Mouse (Mus musculus) kidney, embryonic 15.5 days (tissue): ENCODE results near the gene Cnr2. TPM values are rescaled to one million over a fixed set of nuclear protein-coding genes. Genes with fewer than 3 reads are reported as not detected.

Experiments used
- ATAC-seq: fragments of 200-750 bp; cut with Nextera tagmentation; replicated peaks from 2 replicates; pipeline ENCODE4 v1.8.0; 2017; ENCODE audit warnings: moderate TSS enrichment; ENCODE audit not compliant: low FRiP score
- H3K27ac ChIP-seq: fragments of 300-500 bp; sonication (generic); 2 replicates; pipeline ENCODE4 v1.5.1; 2015; ENCODE audit warnings: mild to moderate bottlenecking, inconsistent platforms
- H3K27me3 ChIP-seq: fragments of 300-500 bp; sonication (generic); 2 replicates; pipeline ENCODE4 v1.6.1; 2015; ENCODE audit warnings: inconsistent platforms
- H3K36me3 ChIP-seq: fragments of 300-500 bp; sonication (generic); 2 replicates; pipeline ENCODE4 v1.6.1; 2015; ENCODE audit warnings: inconsistent platforms
- H3K4me1 ChIP-seq: fragments of 300-500 bp; sonication (generic); 2 replicates; pipeline ENCODE4 v1.6.1; 2015; ENCODE audit warnings: inconsistent platforms
- H3K4me2 ChIP-seq: fragments of 300-500 bp; sonication (generic); 2 replicates; pipeline ENCODE4 v1.6.1; 2015; ENCODE audit warnings: moderate library complexity, mild to moderate bottlenecking, inconsistent platforms
- H3K4me3 ChIP-seq: fragments of 300-500 bp; sonication (generic); replicated peaks from 2 replicates; pipeline ENCODE4 v1.5.1; 2015; ENCODE audit warnings: mild to moderate bottlenecking, inconsistent platforms
- H3K9ac ChIP-seq: fragments of 300-500 bp; sonication (generic); 2 replicates; pipeline ENCODE4 v1.6.1; 2015; ENCODE audit warnings: mild to moderate bottlenecking, inconsistent platforms
- H3K9me3 ChIP-seq: fragments of 300-500 bp; sonication (generic); replicated peaks from 2 replicates; pipeline ENCODE4 v1.6.1; 2016; ENCODE audit warnings: inconsistent platforms
- WGBS: fragments of 180-500 bp; shearing (Covaris S2); methylation state at CpG from one replicate; pipeline ENCODE4 v1.1.7; 2015; ENCODE audit warnings: mixed read lengths; 5-methylcytosine and 5-hydroxymethylcytosine counted together
- polyA plus RNA-seq: library from polyadenylated mRNA; unstranded; fragments of >200 nt; fragmentation: Nextera tagmentation; extraction: Ambion mirVana; gene quantifications from 2 replicates; pipeline ENCODE4 v1.2.1, GENCODE M21; 2015

Cnr2 gene
- polyA plus RNA-seq, 1 experiment from 2014 or later: 0.64 TPM

GRCm38 (mm10) chr4:135913433-135913832 is 18.2 kb downstream of the Cnr2 start:
- Histone ChIP-seq H3K27me3 (no peaks in the 10 kb centered on the region), H3K36me3 (no peaks in the 10 kb centered on the region), H3K9me3 (no peaks in the 10 kb centered on the region), H3K4me3 (no peak overlapping the region), H3K4me1 (no peaks in the 10 kb centered on the region), H3K9ac (no peak overlapping the region), H3K4me2 (no peak overlapping the region), H3K27ac (no peak overlapping the region)
- ATAC-seq: no peak
- 70% methylated on average over 4 of the region's 4 CpGs for WGBS

GRCm38 (mm10) chr4:135918635-135919279 is 23.6 kb downstream of the Cnr2 start:
- H3K9ac ChIP-seq: no peak overlapping the region
- H3K27ac ChIP-seq: no peak overlapping the region
- no peaks in the 10 kb centered on the region for H3K27me3 ChIP-seq
- peaks cover 9% of the 10 kb centered on the region for H3K36me3 ChIP-seq
- H3K9me3 ChIP-seq: no peaks in the 10 kb centered on the region
- peaks cover 10% of the 10 kb centered on the region for H3K4me1 ChIP-seq
- no peak overlapping the region for H3K4me3 ChIP-seq
- no peak overlapping the region for H3K4me2 ChIP-seq
- ATAC-seq: no peak
- 67% methylated on average over 13 of the region's 13 CpGs for WGBS

GRCm38 (mm10) chr4:135919280-135919639 is 24.1 kb downstream of the Cnr2 start:
- Histone ChIP-seq H3K9ac (no peak overlapping the region), H3K27ac (no peak overlapping the region), H3K36me3 (peaks cover 13% of the 10 kb centered on the region), H3K4me3 (no peak overlapping the region), H3K9me3 (no peaks in the 10 kb centered on the region), H3K4me2 (no peak overlapping the region), H3K27me3 (no peaks in the 10 kb centered on the region), H3K4me1 (peaks cover 10% of the 10 kb centered on the region)
- no peak for ATAC-seq
- 88% methylated on average over 3 of the region's 3 CpGs for WGBS

GRCm38 (mm10) chr4:135920304-135921241 is 25.4 kb downstream of the Cnr2 start, which contains the start of gene Fuca1:
Gene Fuca1 (plus strand): TSS chr4:135920735.
- Histone ChIP-seq H3K4me2 (peak within 1 kb of the TSS; percentile 92), H3K4me3 (peak within 1 kb of the TSS; percentile 83), H3K36me3 (peaks cover 20% of the 10 kb centered on the region), H3K9ac (peak within 1 kb of the TSS; percentile 76), H3K27me3 (no peaks in the 10 kb centered on the region), H3K27ac (peak within 1 kb of the TSS; percentile 89), H3K9me3 (no peaks in the 10 kb centered on the region), H3K4me1 (peaks cover 10% of the 10 kb centered on the region)
- peak; percentile 97 for ATAC-seq
- WGBS: 2% methylated on average over 60 of the region's 60 CpGs

GRCm38 (mm10) chr4:135921257-135922120 is 26.3 kb downstream of the Cnr2 start:
- no peaks in the 10 kb centered on the region for H3K9me3 ChIP-seq
- H3K27me3 ChIP-seq: no peaks in the 10 kb centered on the region
- no peak for ATAC-seq
- H3K4me1 ChIP-seq: peaks cover 10% of the 10 kb centered on the region
- peak overlapping the region; percentile 83 for H3K4me3 ChIP-seq
- peak overlapping the region; percentile 76 for H3K9ac ChIP-seq
- peaks cover 29% of the 10 kb centered on the region for H3K36me3 ChIP-seq
- 4% methylated on average over 26 of the region's 26 CpGs for WGBS
- H3K27ac ChIP-seq: peak overlapping the region; percentile 89
- H3K4me2 ChIP-seq: peak overlapping the region; percentile 92

GRCm38 (mm10) chr4:135922190-135922589 is 27.0 kb downstream of the Cnr2 start:
- no peaks in the 10 kb centered on the region for H3K9me3 ChIP-seq
- H3K4me1 ChIP-seq: peaks cover 10% of the 10 kb centered on the region
- 52% methylated on average over 1 of the region's 1 CpGs for WGBS
- H3K9ac ChIP-seq: peak overlapping the region; percentile 76; the same call in 1 of the 2 replicates
- H3K27me3 ChIP-seq: no peaks in the 10 kb centered on the region
- H3K27ac ChIP-seq: 0 out of 2 replicates have a peak overlapping the region, but pooled peaks have one; percentile 89
- peak overlapping the region; percentile 83; the same call in 1 of the 2 replicates for H3K4me3 ChIP-seq
- no peak for ATAC-seq
- H3K4me2 ChIP-seq: peak overlapping the region; percentile 92
- peaks cover 31% of the 10 kb centered on the region for H3K36me3 ChIP-seq

GRCm38 (mm10) chr4:135924418-135924817 is 29.2 kb downstream of the Cnr2 start:
- ATAC-seq: no peak
- 90% methylated on average over 2 of the region's 2 CpGs for WGBS
- Histone ChIP-seq H3K4me3 (no peak overlapping the region), H3K36me3 (peaks cover 37% of the 10 kb centered on the region), H3K4me1 (peaks cover 10% of the 10 kb centered on the region), H3K9me3 (no peaks in the 10 kb centered on the region), H3K9ac (no peak overlapping the region), H3K27me3 (no peaks in the 10 kb centered on the region), H3K27ac (no peak overlapping the region), H3K4me2 (no peak overlapping the region)

- ATAC-seq: no peak
- H3K4me2 ChIP-seq: no peak overlapping the region
- no peak overlapping the region for H3K4me3 ChIP-seq
- no peaks in the 10 kb centered on the region for H3K9me3 ChIP-seq
- H3K27me3 ChIP-seq: no peaks in the 10 kb centered on the region
- no peak overlapping the region for H3K9ac ChIP-seq
- H3K4me1 ChIP-seq: peaks cover 10% of the 10 kb centered on the region
- 93% methylated on average over 5 of the region's 5 CpGs for WGBS
- no peak overlapping the region for H3K27ac ChIP-seq
- peaks cover 44% of the 10 kb centered on the region for H3K36me3 ChIP-seq
Measured at GRCm38 (mm10) chr4:135925341-135925740, 30.1 kb downstream of the Cnr2 start.

- H3K4me2 ChIP-seq: no peak overlapping the region
- H3K27me3 ChIP-seq: no peaks in the 10 kb centered on the region
- ATAC-seq: no peak
- 86% methylated on average over 10 of the region's 10 CpGs for WGBS
- no peaks in the 10 kb centered on the region for H3K9me3 ChIP-seq
- H3K9ac ChIP-seq: no peak overlapping the region
- no peak overlapping the region for H3K27ac ChIP-seq
- H3K36me3 ChIP-seq: peaks cover 54% of the 10 kb centered on the region
- peaks cover 9% of the 10 kb centered on the region for H3K4me1 ChIP-seq
- H3K4me3 ChIP-seq: no peak overlapping the region
Measured at GRCm38 (mm10) chr4:135926195-135926808, 31.1 kb downstream of the Cnr2 start.

GRCm38 (mm10) chr4:135926861-135927260 is 31.7 kb downstream of the Cnr2 start:
- 87% methylated on average over 3 of the region's 3 CpGs for WGBS
- Histone ChIP-seq H3K27ac (no peak overlapping the region), H3K9ac (no peak overlapping the region)

GRCm38 (mm10) chr4:135928376-135928775 is 33.2 kb downstream of the Cnr2 start:
- 78% methylated on average over 9 of the region's 9 CpGs for WGBS
- H3K36me3 ChIP-seq: peaks cover 66% of the 10 kb centered on the region
- H3K27me3 ChIP-seq: no peaks in the 10 kb centered on the region
- H3K4me1 ChIP-seq: no peaks in the 10 kb centered on the region; the same call in 1 of the 2 replicates
- H3K9me3 ChIP-seq: no peaks in the 10 kb centered on the region
- ATAC-seq: no peak
- no peak overlapping the region for H3K9ac ChIP-seq
- no peak overlapping the region for H3K4me2 ChIP-seq
- H3K27ac ChIP-seq: no peak overlapping the region
- no peak overlapping the region for H3K4me3 ChIP-seq

More at GRCm38 (mm10) chr4:135926861-135927260, 31.7 kb downstream of the Cnr2 start:
- H3K27me3 ChIP-seq: no peaks in the 10 kb centered on the region
- H3K4me3 ChIP-seq: no peak overlapping the region
- ATAC-seq: no peak
- H3K4me1 ChIP-seq: peaks cover 4% of the 10 kb centered on the region
- H3K4me2 ChIP-seq: no peak overlapping the region
- no peaks in the 10 kb centered on the region for H3K9me3 ChIP-seq
- peaks cover 58% of the 10 kb centered on the region for H3K36me3 ChIP-seq
